Mouse (Mus musculus): ENCODE measurements around the gene Tdrd12.

DNA sequence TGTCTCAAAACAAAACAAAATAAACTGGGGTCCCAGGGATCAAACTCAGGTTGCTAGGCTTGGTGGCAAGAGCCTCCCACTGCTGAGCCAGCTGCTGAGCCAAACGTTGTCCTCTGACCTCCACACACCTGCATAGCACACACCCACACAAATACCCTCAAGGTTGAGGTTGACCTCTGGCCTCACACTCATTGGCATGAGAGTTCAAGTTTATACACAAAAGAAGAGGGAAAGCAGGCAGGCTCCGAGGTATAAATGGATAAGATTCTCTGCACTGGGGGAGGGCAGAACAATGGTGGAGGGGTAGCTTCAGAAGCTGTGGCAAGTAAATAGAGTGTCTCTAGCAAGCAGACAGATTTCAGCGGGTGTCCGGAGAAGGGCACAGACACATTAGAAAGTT, 90.0 kb downstream of the Tdrd12 start:
- no peak for TF ChIP-seq CTCF (IDR thresholded peaks at IDR 0.05; ENCODE audit: extremely low read depth, insufficient read depth, low read length)
- TF ChIP-seq POLR2A (IDR thresholded peaks at IDR 0.05; ENCODE audit: extremely low read depth, insufficient read depth, low read length): no peak

All from cortical plate, adult 2 months (tissue).